Mouse (Mus musculus) hindbrain, embryonic 16.5 days (tissue): ENCODE results near the gene Pa2g4. TPM values are rescaled to one million over a fixed set of nuclear protein-coding genes. Genes with fewer than 3 reads are reported as not detected.
"Not testable (repeated sequence)": the region's sequence is repeated elsewhere in the genome, so short reads cannot be mapped to it uniquely, and the experiment has no call there.

Experiments
- ATAC-seq: fragments of 200-750 bp; cut with Nextera tagmentation; 2 replicates; pipeline ENCODE4 v1.8.0; 2017; ENCODE audit warnings: moderate TSS enrichment, moderate library complexity
- H3K27ac ChIP-seq: fragments of 300-500 bp; sonication (generic); 2 replicates; pipeline ENCODE4 v1.5.1; 2014; ENCODE audit warnings: low read depth, mild to moderate bottlenecking, control low read depth, low read length, moderate library complexity
- H3K27me3 ChIP-seq: fragments of 300-500 bp; sonication (generic); replicated peaks from 2 replicates; pipeline ENCODE4 v1.6.1; 2014; ENCODE audit warnings: low read length; ENCODE audit not compliant: control insufficient read depth, insufficient read depth
- H3K36me3 ChIP-seq: fragments of 300-500 bp; sonication (generic); 2 replicates; pipeline ENCODE4 v1.6.1; 2014; ENCODE audit warnings: mild to moderate bottlenecking, low read length, moderate library complexity, mixed read lengths; ENCODE audit not compliant: control insufficient read depth, insufficient read depth
- H3K4me1 ChIP-seq: fragments of 300-500 bp; sonication (generic); 2 replicates; pipeline ENCODE4 v1.6.1; 2014; ENCODE audit warnings: low read depth, low read length; ENCODE audit not compliant: control insufficient read depth, insufficient read depth
- H3K4me2 ChIP-seq: fragments of 300-500 bp; sonication (generic); 2 replicates; pipeline ENCODE4 v1.6.1; 2014; ENCODE audit warnings: mild to moderate bottlenecking, low read length, control low read depth, moderate library complexity
- H3K4me3 ChIP-seq: fragments of 300-500 bp; sonication (generic); 2 replicates; pipeline ENCODE4 v1.5.1; 2014; ENCODE audit warnings: mild to moderate bottlenecking, low read length, control low read depth, moderate library complexity
- H3K9ac ChIP-seq: fragments of 300-500 bp; sonication (generic); 2 replicates; pipeline ENCODE4 v1.6.1; 2014; ENCODE audit warnings: low read depth, mild to moderate bottlenecking, control low read depth, low read length, moderate library complexity
- H3K9me3 ChIP-seq: fragments of 300-500 bp; sonication (generic); 2 replicates; pipeline ENCODE4 v1.6.1; 2014; ENCODE audit warnings: mild to moderate bottlenecking, low read length, moderate library complexity; ENCODE audit not compliant: control insufficient read depth
- WGBS: fragments of 180-500 bp; shearing (Covaris S2); extraction: QIAGEN DNeasy Blood & Tissue Kit; methylation state at CpG from one replicate; pipeline ENCODE4 v1.1.7; 2014; 5-methylcytosine and 5-hydroxymethylcytosine counted together
- polyA plus RNA-seq: library from polyadenylated mRNA; unstranded; fragments of >200 nt; fragmentation: Nextera tagmentation; extraction: Ambion mirVana; gene quantifications from 2 replicates; pipeline ENCODE4 v1.2.1, GENCODE M21; 2015

Gene Pa2g4
- 128 and 130 TPM in 2 replicates for polyA plus RNA-seq

DNA sequence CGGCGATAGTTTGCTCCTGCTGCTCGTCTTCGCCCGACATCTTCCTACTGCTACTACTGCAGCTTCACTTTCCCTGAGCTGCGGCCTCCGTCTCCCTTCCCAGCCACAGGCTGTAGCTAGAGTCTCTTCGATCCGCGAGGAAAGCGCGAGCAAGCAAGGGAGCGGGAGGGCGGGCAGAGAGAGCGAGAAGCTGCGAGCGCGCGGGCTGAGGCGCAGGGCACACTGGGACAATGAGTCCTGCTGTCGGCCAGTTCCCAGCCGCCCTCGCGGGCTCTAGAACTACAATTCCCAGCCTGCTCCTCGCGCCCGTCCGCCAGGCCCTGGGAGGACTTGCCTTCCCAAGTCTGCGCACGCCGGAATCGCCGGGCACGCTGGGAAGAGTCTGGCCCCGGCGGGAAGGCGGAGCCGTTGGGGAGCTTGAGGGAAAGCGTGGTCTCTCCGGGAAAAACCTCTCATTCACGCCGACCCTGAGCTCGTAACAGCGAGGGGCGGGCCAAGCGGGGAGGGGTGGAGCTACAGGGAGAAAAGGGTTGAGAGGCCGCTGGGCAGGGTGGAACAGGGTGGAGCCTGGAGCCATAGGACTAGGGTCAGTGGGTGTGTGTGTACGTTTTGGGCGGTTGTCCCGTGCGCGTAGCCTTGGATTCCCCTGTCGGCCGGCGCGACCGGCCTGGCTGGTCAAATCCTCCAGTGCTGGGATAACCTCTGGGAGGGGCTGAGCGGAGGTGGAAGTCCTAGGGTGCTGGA is at the start of gene Pa2g4:
Gene Pa2g4, minus strand, starts transcription at position 200 of the 744 bp plus-strand sequence.
- Histone ChIP-seq H3K36me3 (peaks cover 5% of the 10 kb centered on the region; the same call in 1 of the 2 replicates), H3K9ac (peak within 1 kb of the TSS; percentile 94), H3K27ac (peak within 1 kb of the TSS; percentile 86), H3K4me2 (peak within 1 kb of the TSS; percentile 81), H3K4me1 (peaks cover 12% of the 10 kb centered on the region), H3K4me3 (peak within 1 kb of the TSS; percentile 93), H3K27me3 (no peaks in the 10 kb centered on the region), H3K9me3 (no peaks in the 10 kb centered on the region)
- peak; percentile 99 for ATAC-seq
- under 1% methylated on average over 58 of the region's 58 CpGs for WGBS

DNA sequence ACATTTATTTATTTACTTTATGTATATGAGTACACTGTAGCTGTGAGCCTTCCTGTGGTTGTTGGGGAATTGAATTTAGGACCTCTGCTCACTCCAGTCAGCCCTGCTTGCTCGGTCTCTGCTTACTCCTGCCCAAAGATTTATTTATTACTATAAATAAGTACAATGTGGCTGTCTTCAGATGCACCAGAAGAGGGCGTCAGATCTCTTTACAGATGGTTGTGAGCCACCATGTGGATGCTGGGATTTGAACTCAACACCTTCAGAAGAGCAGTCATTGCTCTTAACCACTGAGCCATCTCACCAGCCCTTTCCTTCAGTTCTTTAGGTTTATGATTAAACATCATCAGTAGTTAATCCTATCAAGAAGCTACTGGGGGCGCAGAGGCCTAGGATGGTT is 49.1 kb upstream of the Pa2g4 start:
- H3K27me3 ChIP-seq = no peaks in the 10 kb centered on the region
- H3K27ac ChIP-seq = no peak overlapping the region
- ATAC-seq = no peak
- no peaks in the 10 kb centered on the region for H3K4me1 ChIP-seq
- 61% methylated on average over 3 of the region's 3 CpGs for WGBS
- no peak overlapping the region for H3K9ac ChIP-seq
- no peaks in the 10 kb centered on the region for H3K36me3 ChIP-seq
- no peak overlapping the region for H3K4me2 ChIP-seq
- no peak overlapping the region for H3K4me3 ChIP-seq
- no peaks in the 10 kb centered on the region for H3K9me3 ChIP-seq

DNA sequence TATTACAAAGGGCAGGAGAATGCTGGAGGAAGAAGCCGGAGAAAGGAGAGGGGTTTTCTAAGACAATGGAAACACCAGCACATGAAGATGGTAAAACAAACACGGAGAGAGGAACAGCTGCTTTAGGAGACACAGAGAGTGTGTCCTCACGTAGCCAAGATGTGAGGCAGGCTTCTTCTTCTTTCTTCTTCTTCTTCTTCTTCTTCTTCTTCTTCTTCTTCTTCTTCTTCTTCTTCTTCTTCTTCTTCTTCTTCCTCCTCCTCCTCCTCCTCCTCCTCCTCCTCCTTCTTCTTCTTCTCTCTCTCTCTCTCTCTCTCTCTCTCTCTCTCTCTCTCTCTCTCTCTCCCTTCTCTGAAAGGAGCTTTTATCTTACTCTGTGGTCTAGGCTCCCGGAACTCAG is 48.0 kb upstream of the Pa2g4 start:
- 75% methylated on average over 4 of the region's 4 CpGs for WGBS
- not testable (repeated sequence) for H3K27me3 ChIP-seq, H3K4me1 ChIP-seq, H3K4me3 ChIP-seq, ATAC-seq, H3K36me3 ChIP-seq, H3K27ac ChIP-seq, H3K9me3 ChIP-seq, H3K9ac ChIP-seq, H3K4me2 ChIP-seq

DNA sequence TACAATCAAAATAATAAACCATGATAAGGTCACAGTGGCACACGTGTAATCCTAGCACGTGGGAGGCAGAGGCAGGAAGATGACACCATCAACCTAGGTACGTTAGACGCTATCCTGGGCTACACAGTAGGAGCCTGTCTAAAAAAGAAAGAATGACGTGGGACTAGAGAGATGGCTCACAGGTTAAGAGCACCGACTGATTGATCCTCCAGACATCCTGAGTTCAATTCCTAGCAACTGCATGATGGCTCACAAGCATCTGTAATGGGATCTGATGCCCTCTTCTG is 47.3 kb upstream of the Pa2g4 start:
- WGBS = 42% methylated on average over 6 of the region's 6 CpGs
- peak; percentile 52 for ATAC-seq
- H3K4me2 ChIP-seq = peak overlapping the region; percentile 32; the same call in 1 of the 2 replicates

DNA sequence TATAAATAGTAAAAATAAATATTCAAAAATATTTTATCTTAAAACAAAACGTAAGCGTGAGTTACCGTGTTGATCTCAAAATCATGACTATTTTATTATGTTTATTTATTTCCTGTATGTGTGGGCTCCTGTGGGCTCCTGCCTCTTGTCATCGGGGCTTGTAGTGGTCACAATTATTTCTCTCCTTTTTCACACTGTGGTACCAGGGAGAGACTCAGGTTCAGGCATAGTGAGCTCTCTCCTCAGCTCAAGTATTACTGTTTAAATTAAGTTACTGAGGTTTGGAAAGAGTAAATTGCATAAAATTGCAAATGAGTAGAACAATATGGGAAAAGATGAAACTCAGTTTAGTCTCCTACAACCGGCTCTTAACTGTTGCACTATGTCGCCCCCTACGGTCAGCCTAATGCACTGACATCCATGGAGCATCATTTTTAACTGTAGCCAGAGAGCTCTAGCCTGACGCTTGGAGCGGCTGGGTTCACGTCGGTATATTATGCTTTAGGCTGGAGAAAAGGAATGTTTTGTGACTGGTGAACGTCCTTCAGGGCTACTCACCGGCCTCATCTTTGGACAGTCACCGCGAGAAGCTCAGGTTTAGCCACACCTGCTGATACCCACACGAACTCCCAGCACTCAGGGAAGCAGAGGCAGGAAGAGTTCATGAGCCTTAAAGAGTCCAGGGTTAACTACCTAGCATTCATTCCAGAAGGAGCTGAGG is 46.8 kb upstream of the Pa2g4 start:
- Histone ChIP-seq H3K4me2 (peak overlapping the region; percentile 32; the same call in 1 of the 2 replicates), H3K27me3 (no peaks in the 10 kb centered on the region), H3K9ac (no peak overlapping the region), H3K27ac (no peak overlapping the region), H3K4me1 (no peaks in the 10 kb centered on the region), H3K4me3 (no peak overlapping the region), H3K9me3 (no peaks in the 10 kb centered on the region), H3K36me3 (no peaks in the 10 kb centered on the region)
- peak; percentile 86 for ATAC-seq
- 16% methylated on average over 16 of the region's 16 CpGs for WGBS

More for the DNA sequence above, 47.3 kb upstream of the Pa2g4 start:
- no peak overlapping the region for H3K4me3 ChIP-seq
- H3K27me3 ChIP-seq = no peaks in the 10 kb centered on the region
- H3K27ac ChIP-seq = no peak overlapping the region
- H3K4me1 ChIP-seq = no peaks in the 10 kb centered on the region
- H3K9me3 ChIP-seq = no peaks in the 10 kb centered on the region
- H3K36me3 ChIP-seq = no peaks in the 10 kb centered on the region
- H3K9ac ChIP-seq = no peak overlapping the region

DNA sequence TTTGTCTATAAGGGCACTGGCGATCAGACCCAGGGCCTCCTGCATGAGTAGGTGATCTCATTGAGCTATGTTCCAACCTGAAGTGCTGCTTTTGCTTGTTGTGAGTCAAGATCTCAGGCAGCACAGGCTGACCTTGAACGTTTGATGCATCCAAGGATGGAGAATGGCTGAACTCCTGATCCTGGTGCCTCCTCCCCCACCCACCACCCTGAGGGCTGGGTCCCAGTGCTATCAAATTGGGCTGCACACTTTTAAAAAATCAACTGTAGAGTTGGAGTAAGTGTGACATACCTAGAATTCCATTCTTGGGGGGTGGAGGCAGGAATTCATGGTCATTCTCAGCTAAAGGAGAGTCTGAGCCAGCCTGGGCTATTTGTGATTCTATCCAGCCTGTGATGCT is 40.7 kb upstream of the Pa2g4 start:
- H3K9me3 ChIP-seq = no peaks in the 10 kb centered on the region
- H3K36me3 ChIP-seq = no peaks in the 10 kb centered on the region
- H3K27ac ChIP-seq = no peak overlapping the region
- ATAC-seq = no peak
- H3K9ac ChIP-seq = no peak overlapping the region
- no peaks in the 10 kb centered on the region for H3K27me3 ChIP-seq
- H3K4me3 ChIP-seq = no peak overlapping the region
- 57% methylated on average over 2 of the region's 2 CpGs for WGBS
- H3K4me2 ChIP-seq = no peak overlapping the region
- H3K4me1 ChIP-seq = no peaks in the 10 kb centered on the region

DNA sequence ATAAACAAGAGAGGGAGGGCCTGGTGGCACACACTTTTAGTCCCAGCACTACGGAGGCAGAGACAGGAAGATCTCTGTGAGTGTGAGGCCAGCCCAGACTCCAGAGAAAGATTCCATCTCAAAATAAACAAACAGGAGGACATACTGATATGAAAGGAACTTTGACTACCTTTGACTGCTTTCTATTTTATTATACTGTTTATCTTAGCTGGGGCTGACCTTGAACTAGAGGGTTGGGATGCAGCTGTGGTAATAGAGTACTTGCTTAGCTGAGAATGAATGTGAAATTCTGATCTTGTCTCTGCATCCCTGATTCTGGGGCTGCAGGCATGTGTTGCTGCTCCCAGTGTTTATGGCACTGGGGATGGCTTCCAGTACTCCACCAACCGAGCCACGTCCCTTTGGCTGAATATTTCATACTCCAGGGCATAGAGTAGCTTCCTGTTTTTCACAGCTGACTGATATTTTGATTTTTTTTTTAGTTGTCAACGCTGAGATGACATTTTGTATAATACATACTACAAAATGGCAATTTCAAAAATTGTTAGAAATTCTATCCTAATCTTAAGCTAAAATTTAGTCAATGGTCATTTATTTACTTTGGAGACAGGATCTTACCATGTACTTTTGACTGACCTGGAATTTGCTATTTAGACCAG is 36.8 kb upstream of the Pa2g4 start:
- no peak for ATAC-seq
- H3K9me3 ChIP-seq = no peaks in the 10 kb centered on the region
- WGBS = 83% methylated on average over 4 of the region's 4 CpGs
- H3K27ac ChIP-seq = no peak overlapping the region
- no peak overlapping the region for H3K4me3 ChIP-seq
- H3K36me3 ChIP-seq = no peaks in the 10 kb centered on the region
- H3K4me1 ChIP-seq = no peaks in the 10 kb centered on the region
- H3K27me3 ChIP-seq = no peaks in the 10 kb centered on the region
- no peak overlapping the region for H3K9ac ChIP-seq
- H3K4me2 ChIP-seq = no peak overlapping the region

DNA sequence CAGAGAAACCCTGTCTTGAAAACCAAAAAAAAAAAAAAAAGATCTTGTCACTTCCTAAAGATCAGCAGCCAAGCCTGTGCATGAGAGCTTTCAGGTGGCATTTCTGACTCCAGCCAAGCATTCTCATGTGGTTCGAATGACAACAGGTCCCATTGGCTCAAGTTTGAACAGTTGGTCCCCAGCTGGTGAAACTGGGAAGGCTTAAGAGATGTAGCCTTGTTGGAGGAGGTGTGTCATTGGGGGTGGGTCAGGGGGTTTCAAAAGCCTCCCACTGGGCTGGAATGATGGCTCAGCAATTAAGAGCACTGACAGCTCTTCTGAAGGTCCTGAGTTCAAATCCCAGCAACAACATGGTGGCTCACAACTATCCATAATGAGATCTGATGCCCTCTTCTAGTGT is 35.7 kb upstream of the Pa2g4 start:
- Histone ChIP-seq H3K4me3 (no peak overlapping the region), H3K36me3 (no peaks in the 10 kb centered on the region), H3K9ac (no peak overlapping the region), H3K27ac (no peak overlapping the region), H3K9me3 (no peaks in the 10 kb centered on the region), H3K4me2 (no peak overlapping the region), H3K27me3 (no peaks in the 10 kb centered on the region), H3K4me1 (no peaks in the 10 kb centered on the region)
- ATAC-seq = no peak
- WGBS = 88% methylated on average over 1 of the region's 1 CpGs

DNA sequence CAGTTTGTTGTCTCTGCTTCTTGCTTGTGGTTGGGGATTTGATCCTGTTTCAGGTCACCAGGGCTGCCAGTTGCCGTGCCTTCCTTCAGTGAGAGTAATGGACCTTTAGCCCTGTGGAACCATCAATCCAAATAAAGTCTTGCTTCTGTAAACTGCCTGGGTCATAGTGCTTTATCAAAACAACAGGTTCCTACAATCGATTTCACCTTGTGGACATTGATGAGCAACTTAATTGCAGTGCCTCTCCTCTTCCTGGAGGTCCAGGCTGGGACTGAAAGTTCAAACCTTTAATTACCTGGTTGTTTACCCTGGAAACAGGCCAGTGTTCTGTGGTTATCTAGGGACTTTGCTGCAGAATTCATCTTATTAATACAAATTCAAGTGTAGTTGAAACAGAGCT is 32.7 kb upstream of the Pa2g4 start:
- Histone ChIP-seq H3K9me3 (no peaks in the 10 kb centered on the region), H3K4me1 (no peaks in the 10 kb centered on the region), H3K4me2 (no peak overlapping the region), H3K4me3 (no peak overlapping the region), H3K27me3 (no peaks in the 10 kb centered on the region), H3K9ac (no peak overlapping the region), H3K36me3 (no peaks in the 10 kb centered on the region), H3K27ac (no peak overlapping the region)
- 69% methylated on average over 2 of the region's 2 CpGs for WGBS
- ATAC-seq = no peak
